Mouse (Mus musculus) MEL (cell line): ENCODE data around the gene Il2ra. TPM values are rescaled to one million over a fixed set of nuclear protein-coding genes. Genes with fewer than 3 reads are reported as not detected.

ENCODE experiments used
- DNase-seq: peaks from one replicate; pipeline ENCODE4 v3.0.0; 2011; ENCODE audit warnings: low read depth, low spot score
- H3K27ac ChIP-seq: 2 replicates; pipeline ENCODE4 v1.5.1; 2012; ENCODE audit warnings: low read depth, mild to moderate bottlenecking, control low read depth, low read length, moderate library complexity; ENCODE audit not compliant: control insufficient read depth
- H3K27me3 ChIP-seq, 2 experiments: fragments of 150-350 bp in 1 of 2; sonication (generic) in 1 of 2; 2 replicates each; pipeline ENCODE4 v1.6.1; 2012; ENCODE audit warnings: low read length in 2 of 2, mild to moderate bottlenecking in 2 of 2, improper control_type of control experiment in 1 of 2, moderate library complexity in 1 of 2; ENCODE audit not compliant: insufficient read depth in 2 of 2, control insufficient read depth in 1 of 2
- H3K36me3 ChIP-seq, 2 experiments: 2 replicates each; pipeline ENCODE4 v1.6.1; 2012 to 2014; ENCODE audit warnings: low read length in 2 of 2, improper control_type of control experiment in 1 of 2, inconsistent platforms in 1 of 2, mild to moderate bottlenecking in 1 of 2; ENCODE audit not compliant: insufficient read depth in 2 of 2, control insufficient read depth in 1 of 2
- H3K4me1 ChIP-seq, 2 experiments: fragments of 150-350 bp in 1 of 2; sonication (generic) in 1 of 2; 2 replicates each; pipeline ENCODE4 v1.6.1; 2012; ENCODE audit warnings: low read length in 2 of 2, improper control_type of control experiment in 1 of 2, mild to moderate bottlenecking in 1 of 2; ENCODE audit not compliant: insufficient read depth in 2 of 2, control insufficient read depth in 1 of 2
- H3K4me3 ChIP-seq, 2 experiments: fragments of 150-350 bp in 1 of 2; sonication (generic) in 1 of 2; 2 replicates each; pipeline ENCODE4 v1.5.1; 2012; ENCODE audit warnings: low read depth in 2 of 2, low read length in 2 of 2, mild to moderate bottlenecking in 2 of 2, moderate library complexity in 2 of 2, control low read depth in 1 of 2, improper control_type of control experiment in 1 of 2; ENCODE audit not compliant: control insufficient read depth in 1 of 2, insufficient read depth in 1 of 2
- H3K79me2 ChIP-seq: 2 replicates; pipeline ENCODE4 v1.6.1; 2012; ENCODE audit warnings: mild to moderate bottlenecking, low read length, moderate library complexity; ENCODE audit not compliant: control insufficient read depth, poor library complexity, insufficient read depth
- H3K9ac ChIP-seq: 2 replicates; pipeline ENCODE4 v1.6.1; 2012; ENCODE audit warnings: low read depth, mild to moderate bottlenecking, control low read depth, low read length, moderate library complexity; ENCODE audit not compliant: control insufficient read depth, poor library complexity, severe bottlenecking
- H3K9me3 ChIP-seq: fragments of 150-350 bp; sonication (generic); replicated peaks from 2 replicates; pipeline ENCODE4 v1.6.1; 2012; ENCODE audit warnings: mild to moderate bottlenecking, low read length, improper control_type of control experiment, moderate library complexity; ENCODE audit not compliant: insufficient read depth
- CHD1 ChIP-seq: IDR thresholded peaks from 2 replicates; pipeline ENCODE4 v1.6.1; 2012; ENCODE audit warnings: low read depth, mild to moderate bottlenecking, inconsistent platforms, low read length, improper control_type of control experiment
- CHD2 ChIP-seq: IDR thresholded peaks from 2 replicates; pipeline ENCODE4 v1.6.1; 2011; ENCODE audit warnings: low read length, improper control_type of control experiment
- E2F4 ChIP-seq: IDR thresholded peaks from 2 replicates; pipeline ENCODE4 v1.6.1; 2011; ENCODE audit warnings: low read depth, low read length, improper control_type of control experiment, borderline replicate concordance
- ELF1 ChIP-seq: IDR thresholded peaks from 2 replicates; pipeline ENCODE4 v1.6.1; 2014; ENCODE audit warnings: low read depth, mild to moderate bottlenecking, inconsistent platforms, low read length, improper control_type of control experiment, moderate library complexity
- EP300 ChIP-seq, 2 experiments: IDR thresholded peaks; 2 replicates each; pipeline ENCODE4 v1.6.1; 2011; ENCODE audit warnings: improper control_type of control experiment in 2 of 2, low read length in 2 of 2, low read depth in 1 of 2, mild to moderate bottlenecking in 1 of 2
- ETS1 ChIP-seq: IDR thresholded peaks from 2 replicates; pipeline ENCODE4 v1.6.1; 2012; ENCODE audit warnings: low read depth, mild to moderate bottlenecking, inconsistent platforms, low read length, improper control_type of control experiment, moderate library complexity
- GATA1 ChIP-seq: IDR thresholded peaks from 2 replicates; pipeline ENCODE4 v1.6.1; 2011; ENCODE audit warnings: low read depth, low read length, improper control_type of control experiment
- MAX ChIP-seq: IDR thresholded peaks from 2 replicates; pipeline ENCODE4 v1.6.1; 2011; ENCODE audit warnings: low read length, improper control_type of control experiment
- MAZ ChIP-seq: IDR thresholded peaks from 2 replicates; pipeline ENCODE4 v1.6.1; 2012; ENCODE audit warnings: low read depth, mild to moderate bottlenecking, inconsistent platforms, low read length, improper control_type of control experiment
- MEF2A ChIP-seq: IDR thresholded peaks from 2 replicates; pipeline ENCODE4 v1.6.1; 2014; ENCODE audit warnings: low read depth, mild to moderate bottlenecking, inconsistent platforms, low read length, improper control_type of control experiment; ENCODE audit not compliant: poor library complexity, insufficient replicate concordance, severe bottlenecking; ENCODE audit errors: extremely low read depth
- MXI1 ChIP-seq: IDR thresholded peaks from 2 replicates; pipeline ENCODE4 v1.6.1; 2011; ENCODE audit warnings: mild to moderate bottlenecking, low read depth, low read length, improper control_type of control experiment
- MYB ChIP-seq: IDR thresholded peaks from 2 replicates; pipeline ENCODE4 v1.6.1; 2011; ENCODE audit warnings: mild to moderate bottlenecking, low read depth, low read length, improper control_type of control experiment
- MYC ChIP-seq: IDR thresholded peaks from 2 replicates; pipeline ENCODE4 v1.6.1; 2011; ENCODE audit warnings: low read depth, mild to moderate bottlenecking, low read length, improper control_type of control experiment, moderate library complexity
- NELFE ChIP-seq: IDR thresholded peaks from 2 replicates; pipeline ENCODE4 v1.6.1; 2011; ENCODE audit warnings: low read depth, low read length, improper control_type of control experiment
- NRF1 ChIP-seq: IDR thresholded peaks from 2 replicates; pipeline ENCODE4 v1.6.1; 2014; ENCODE audit warnings: low read depth, mild to moderate bottlenecking, inconsistent platforms, low read length, improper control_type of control experiment, moderate library complexity; ENCODE audit not compliant: poor library complexity, insufficient read depth, severe bottlenecking
- POLR2A ChIP-seq, 2 experiments: IDR thresholded peaks; 2 replicates each; pipeline ENCODE4 v1.6.1; 2011 to 2012; ENCODE audit warnings: low read length in 2 of 2, mild to moderate bottlenecking in 2 of 2, control low read depth in 1 of 2, improper control_type of control experiment in 1 of 2, low read depth in 1 of 2, moderate library complexity in 1 of 2; ENCODE audit not compliant: control insufficient read depth in 1 of 2, insufficient read depth in 1 of 2, poor library complexity in 1 of 2
- RCOR1 ChIP-seq: IDR thresholded peaks from 2 replicates; pipeline ENCODE4 v1.6.1; 2012; ENCODE audit warnings: low read depth, mild to moderate bottlenecking, inconsistent platforms, low read length, improper control_type of control experiment
- SIN3A ChIP-seq: IDR thresholded peaks from 2 replicates; pipeline ENCODE4 v1.6.1; 2012; ENCODE audit warnings: low read length, improper control_type of control experiment, inconsistent platforms
- TAL1 ChIP-seq: IDR thresholded peaks from 2 replicates; pipeline ENCODE4 v1.6.1; 2012; ENCODE audit warnings: mild to moderate bottlenecking, inconsistent platforms, low read length, moderate library complexity, mixed read lengths
- TBP ChIP-seq: IDR thresholded peaks from 2 replicates; pipeline ENCODE4 v1.8.0; 2011; ENCODE audit warnings: low read depth, low read length, improper control_type of control experiment
- UBTF ChIP-seq: IDR thresholded peaks from 2 replicates; pipeline ENCODE4 v1.6.1; 2012; ENCODE audit warnings: low read depth, mild to moderate bottlenecking, inconsistent platforms, low read length, improper control_type of control experiment, moderate library complexity, borderline replicate concordance; ENCODE audit not compliant: insufficient read depth
- ZKSCAN1 ChIP-seq: IDR thresholded peaks from 2 replicates; pipeline ENCODE4 v1.6.1; 2012; ENCODE audit warnings: low read depth, mild to moderate bottlenecking, inconsistent platforms, low read length, improper control_type of control experiment, moderate library complexity
- ZMIZ1 ChIP-seq: IDR thresholded peaks from 2 replicates; pipeline ENCODE4 v1.6.1; 2012; ENCODE audit warnings: low read depth, mild to moderate bottlenecking, inconsistent platforms, low read length, improper control_type of control experiment, moderate library complexity
- polyA plus RNA-seq, 2 experiments: library from polyadenylated mRNA; stranded (reverse) in 1 of 2; unstranded in 1 of 2; fragments of >175 nt in 1 of 2; fragments of >200 nt in 1 of 2; gene quantifications; 2 replicates each; pipeline versions ENCODE4 v1.2.1 to v1.2.4; 2012; ENCODE audit warnings: low replicate concordance in 2 of 2, low read depth in 1 of 2; ENCODE audit not compliant: insufficient read length in 2 of 2, insufficient read depth in 1 of 2, missing spikeins in 1 of 2
- total RNA-seq: library from RNA; depleted of rRNA; stranded (reverse); fragments of 300-350 nt; gene quantifications from 2 replicates; pipeline ENCODE4 v1.2.3, GENCODE M21; 2012

Gene Il2ra
- total and polyA plus RNA-seq, 3 experiments, result not detected

- H3K4me1 ChIP-seq, result no peaks in the 10 kb centered on the region
- TF ChIP-seq TBP, result no peak
- H3K9ac ChIP-seq, result no peak overlapping the region
- no peaks in the 10 kb centered on the region for H3K79me2 ChIP-seq
- peaks cover 0 to 7% of the 10 kb centered on the region in 2 experiments; a peak in 3 of 4 replicates for H3K27me3 ChIP-seq
- no peaks in the 10 kb centered on the region for H3K36me3 ChIP-seq
- H3K9me3 ChIP-seq, result no peaks in the 10 kb centered on the region
- no peak overlapping the region for H3K27ac ChIP-seq
- DNase-seq, result no peak
- no peak overlapping the region for H3K4me3 ChIP-seq
Observed at GRCm38 (mm10) chr2:11698994-11699393, 56.4 kb downstream of the Il2ra start.

DNA sequence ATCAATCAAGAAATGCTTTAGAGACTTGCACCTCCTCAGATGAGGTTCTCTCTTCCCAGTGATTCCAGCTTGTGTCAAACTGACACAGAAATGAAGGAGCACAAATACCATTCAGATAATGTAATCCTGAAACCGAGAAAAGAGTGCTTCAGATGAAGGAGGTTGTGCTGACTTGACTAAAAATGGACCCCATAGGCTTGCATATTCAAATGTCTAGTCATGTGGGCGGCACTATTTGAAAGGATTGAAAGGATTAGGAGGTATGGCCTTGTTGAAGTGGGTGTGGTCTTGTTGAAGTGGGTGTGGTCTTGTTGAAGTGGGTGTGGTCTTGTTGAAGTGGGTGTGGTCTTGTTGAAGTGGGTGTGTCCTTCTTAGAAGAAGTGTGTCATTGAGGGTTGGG lies 57.3 kb downstream of the Il2ra start:
- H3K4me3 ChIP-seq, result no peak overlapping the region
- no peaks in the 10 kb centered on the region for H3K36me3 ChIP-seq
- DNase-seq, result no peak
- no peak overlapping the region for H3K9ac ChIP-seq
- TF ChIP-seq ETS1 (no peak), MAX (no peak), ELF1 (no peak), CHD1 (no peak), E2F4 (no peak), UBTF (no peak)
- TF ChIP-seq, all 39 proteins: peak for 0
- Histone ChIP-seq H3K27ac (no peak overlapping the region), H3K4me1 (no peaks in the 10 kb centered on the region), H3K9me3 (no peaks in the 10 kb centered on the region), H3K79me2 (no peaks in the 10 kb centered on the region), H3K27me3 (peaks cover 0 to 5% of the 10 kb centered on the region in 2 experiments)

DNA sequence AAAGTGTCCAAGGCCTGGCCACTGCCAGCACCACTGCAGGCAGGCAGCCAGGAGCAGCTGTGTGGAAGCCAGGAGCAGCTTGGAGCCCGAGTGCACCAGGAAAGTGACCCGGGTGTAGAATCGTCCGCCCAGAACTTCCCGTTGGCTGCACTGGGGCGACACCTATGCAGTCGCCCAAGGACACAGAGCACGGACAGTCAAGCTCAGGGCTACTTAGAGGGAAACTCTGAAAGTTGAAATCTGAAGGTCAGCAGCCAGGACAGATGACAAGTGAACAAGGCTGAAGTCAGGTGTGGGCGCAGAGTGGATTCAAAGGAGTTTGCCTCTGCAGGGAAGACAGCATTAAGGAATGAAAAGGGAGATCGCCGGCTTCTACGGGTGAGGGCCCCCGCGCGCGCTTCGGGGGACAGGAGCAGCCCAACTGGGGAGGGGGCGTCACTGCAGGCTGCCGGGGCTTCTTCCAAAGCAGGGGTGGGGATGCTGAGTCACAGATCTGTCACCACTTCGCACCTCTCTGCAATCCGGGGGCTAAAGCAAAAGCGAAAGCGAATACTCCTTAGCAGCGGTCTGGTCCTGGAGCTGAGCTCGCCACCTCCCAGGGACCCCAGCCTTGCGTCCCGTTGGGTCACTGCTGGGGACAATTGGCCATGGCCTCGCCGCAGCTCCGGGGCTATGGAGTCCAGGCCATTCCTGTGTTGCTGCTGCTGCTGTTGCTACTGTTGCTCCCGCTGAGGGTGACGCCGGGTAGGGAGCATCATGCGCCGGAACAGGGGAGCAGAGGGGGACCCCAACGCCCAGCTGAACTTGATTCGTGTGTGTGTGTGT lies 62.8 kb downstream of the Il2ra start, which contains the start of gene Il15ra:
Gene Il15ra (plus strand): TSS at position 90 of the 825 bp plus-strand sequence.
- H3K36me3 ChIP-seq, result peaks cover 0 to 2% of the 10 kb centered on the region in 2 experiments; a peak in 1 of 4 replicates
- H3K9me3 ChIP-seq, result no peaks in the 10 kb centered on the region
- no peaks in the 10 kb centered on the region for H3K79me2 ChIP-seq
- H3K4me1 ChIP-seq, result peaks cover 0 to 3% of the 10 kb centered on the region in 2 experiments; a peak in 1 of 4 replicates
- peaks cover 0 to 8% of the 10 kb centered on the region in 2 experiments for H3K27me3 ChIP-seq
- no peak within 1 kb of the TSS for H3K27ac ChIP-seq
- DNase-seq, result peak; percentile 50
- H3K4me3 ChIP-seq, result peak within 1 kb of the TSS; percentile 76 to 96
- TF ChIP-seq MAX (no peak), RCOR1 (no peak), E2F4 (no peak), GATA1 (no peak), MXI1 (no peak), NELFE (no peak), MEF2A (no peak), ZMIZ1 (no peak), POLR2A (IDR thresholded peaks at IDR 0.05; ENCODE audit: control insufficient read depth in 1 of 2, insufficient read depth in 1 of 2, low read depth in 1 of 2, low read length in 2 of 2, poor library complexity in 1 of 2) (no peak), MYB (no peak), MAZ (no peak), MYC (no peak), ZKSCAN1 (no peak), CHD2 (no peak), EP300 (IDR thresholded peaks at IDR 0.05; ENCODE audit: low read depth in 1 of 2, low read length in 2 of 2) (no peak), SIN3A (no peak), NRF1 (no peak), TAL1 (no peak), UBTF (no peak)
- TF ChIP-seq, all 39 proteins: peak for 0
- H3K9ac ChIP-seq, result peak within 1 kb of the TSS; percentile 47
